Mouse (Mus musculus): ENCODE results near the gene Ssc4d. TPM values are rescaled to one million over a fixed set of nuclear protein-coding genes. Genes with fewer than 3 reads are reported as not detected.

Ssc4d gene
- polyA plus RNA-seq, 1 experiment from 2014 or later, result 2.5 TPM

DNA sequence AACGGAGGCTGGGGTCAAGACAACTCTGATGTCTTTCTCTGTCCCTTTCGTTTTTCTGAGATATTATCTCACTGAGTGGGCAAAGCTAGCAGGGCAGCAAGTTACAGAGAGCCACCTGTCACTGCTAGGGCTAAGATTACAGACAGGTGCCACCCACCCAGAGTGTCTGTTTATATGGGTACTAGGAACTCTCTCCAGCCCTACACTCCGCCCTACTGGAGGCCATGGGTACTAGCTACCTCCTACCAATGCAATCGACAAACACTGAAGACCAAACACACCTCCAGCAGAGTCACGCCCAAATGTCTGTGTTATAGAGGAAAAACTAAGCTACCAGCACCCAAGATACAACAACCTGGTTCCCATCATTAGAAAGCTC, 56.3 kb downstream of the Ssc4d start:
- DNase-seq (ENCODE audit: low spot score) (no peak), ATAC-seq (no peak)
- Histone ChIP-seq H3K27ac (ENCODE audit: low read length) (no peak overlapping the region), H3K4me1 (ENCODE audit: insufficient read depth, low read depth, low read length) (peaks cover 17% of the 10 kb centered on the region; the same call in 1 of the 2 replicates), H3K27me3 (replicated peaks; ENCODE audit: insufficient read depth, low read length) (no peaks in the 10 kb centered on the region), H3K9me3 (ENCODE audit: low read length) (no peaks in the 10 kb centered on the region), H3K4me2 (replicated peaks; ENCODE audit: low read depth, low read length) (no peak overlapping the region), H3K9ac (replicated peaks; ENCODE audit: low read depth) (no peak overlapping the region), H3K36me3 (ENCODE audit: insufficient read depth, low read length) (peaks cover 16% of the 10 kb centered on the region; the same call in 1 of the 2 replicates), H3K4me3 (ENCODE audit: low read depth, low read length) (no peak overlapping the region)
- WGBS, result 91% methylated on average over 5 of the region's 5 CpGs
- TF ChIP-seq EP300 (IDR thresholded peaks at IDR 0.05), result no peak
- TF ChIP-seq CTCF (IDR thresholded peaks at IDR 0.05), result no peak

GRCm38 (mm10) chr5:135917327-135918058, 56.8 kb downstream of the Ssc4d start:
- WGBS, result 92% methylated on average over 8 of the region's 8 CpGs
- peaks cover 12% of the 10 kb centered on the region; the same call in 1 of the 2 replicates for H3K36me3 ChIP-seq (ENCODE audit: insufficient read depth, low read length)

DNA sequence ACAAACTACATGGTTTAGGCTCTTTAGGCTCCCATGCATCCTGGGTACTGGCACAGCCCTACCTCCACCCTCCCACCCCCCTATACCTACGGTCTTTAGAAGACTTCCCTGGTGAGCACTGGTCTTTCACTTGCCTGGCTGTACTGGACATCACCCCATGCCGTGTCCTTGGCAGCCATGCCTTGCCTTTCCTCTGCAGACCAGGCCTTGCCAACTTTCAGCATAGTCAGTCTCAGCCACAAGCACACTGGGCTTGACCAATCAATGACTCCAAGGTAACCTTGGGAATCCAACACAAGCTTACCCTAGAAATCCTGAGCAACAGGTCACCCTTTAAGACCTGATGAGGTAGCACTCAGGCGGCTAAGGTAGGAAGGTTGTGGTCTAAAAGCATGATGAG, 57.7 kb downstream of the Ssc4d start:
- DNase-seq (ENCODE audit: low spot score) (no peak), ATAC-seq (no peak)
- Histone ChIP-seq H3K4me2 (replicated peaks; ENCODE audit: low read depth, low read length) (no peak overlapping the region), H3K9ac (replicated peaks; ENCODE audit: low read depth) (no peak overlapping the region), H3K36me3 (ENCODE audit: insufficient read depth, low read length) (peaks cover 5% of the 10 kb centered on the region; the same call in 1 of the 2 replicates), H3K4me3 (ENCODE audit: low read depth, low read length) (no peak overlapping the region), H3K9me3 (ENCODE audit: low read length) (no peaks in the 10 kb centered on the region), H3K4me1 (ENCODE audit: insufficient read depth, low read depth, low read length) (peaks cover 17% of the 10 kb centered on the region; the same call in 1 of the 2 replicates), H3K27ac (ENCODE audit: low read length) (peak overlapping the region; percentile 83), H3K27me3 (replicated peaks; ENCODE audit: insufficient read depth, low read length) (no peaks in the 10 kb centered on the region)
- TF ChIP-seq CTCF (IDR thresholded peaks at IDR 0.05) (no peak), EP300 (IDR thresholded peaks at IDR 0.05) (no peak)
- WGBS, result 67% methylated on average over 3 of the region's 3 CpGs

More at GRCm38 (mm10) chr5:135917327-135918058, 56.8 kb downstream of the Ssc4d start:
- H3K9ac ChIP-seq (replicated peaks; ENCODE audit: low read depth), result no peak overlapping the region
- no peaks in the 10 kb centered on the region for H3K9me3 ChIP-seq (ENCODE audit: low read length)
- no peak overlapping the region for H3K4me2 ChIP-seq (replicated peaks; ENCODE audit: low read depth, low read length)
- H3K27ac ChIP-seq (ENCODE audit: low read length), result peak overlapping the region; percentile 83
- TF ChIP-seq EP300 (IDR thresholded peaks at IDR 0.05), result no peak
- peak; percentile 58 for TF ChIP-seq CTCF (IDR thresholded peaks at IDR 0.05)
- H3K4me1 ChIP-seq (ENCODE audit: insufficient read depth, low read depth, low read length), result peaks cover 17% of the 10 kb centered on the region; the same call in 1 of the 2 replicates
- H3K4me3 ChIP-seq (ENCODE audit: low read depth, low read length), result no peak overlapping the region
- ATAC-seq (no peak), DNase-seq (ENCODE audit: low spot score) (no peak)
- H3K27me3 ChIP-seq (replicated peaks; ENCODE audit: insufficient read depth, low read length), result no peaks in the 10 kb centered on the region

DNA sequence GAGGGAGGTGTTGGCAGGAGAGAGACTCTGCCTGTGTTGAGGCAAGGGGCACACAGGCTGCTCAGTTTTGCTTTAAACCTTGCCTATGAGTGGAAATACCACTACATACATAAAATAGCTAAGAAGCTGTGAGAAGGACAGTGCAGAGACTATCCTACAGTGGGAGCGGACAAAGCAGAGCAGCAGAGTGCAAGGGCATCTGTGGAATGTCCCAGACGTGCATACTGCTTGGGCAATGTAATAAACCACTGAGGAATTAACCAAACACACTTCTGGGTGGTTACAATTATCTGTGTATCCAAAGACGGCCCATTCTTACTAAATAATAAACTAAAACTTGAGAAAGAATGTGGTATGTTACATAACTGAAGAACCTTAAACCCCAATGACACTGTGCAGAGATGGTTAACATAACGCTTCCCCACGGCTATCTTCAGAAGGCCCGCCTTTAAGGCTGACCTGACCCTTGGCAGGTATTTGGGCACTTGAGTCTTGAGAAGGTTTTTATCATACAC, 58.2 kb downstream of the Ssc4d start:
- Histone ChIP-seq H3K9me3 (ENCODE audit: low read length) (no peaks in the 10 kb centered on the region), H3K9ac (replicated peaks; ENCODE audit: low read depth) (no peak overlapping the region), H3K4me3 (ENCODE audit: low read depth, low read length) (no peak overlapping the region), H3K27me3 (replicated peaks; ENCODE audit: insufficient read depth, low read length) (no peaks in the 10 kb centered on the region), H3K4me2 (replicated peaks; ENCODE audit: low read depth, low read length) (no peak overlapping the region), H3K27ac (ENCODE audit: low read length) (peak overlapping the region; percentile 83), H3K4me1 (ENCODE audit: insufficient read depth, low read depth, low read length) (peaks cover 17% of the 10 kb centered on the region; the same call in 1 of the 2 replicates), H3K36me3 (ENCODE audit: insufficient read depth, low read length) (peaks cover 5% of the 10 kb centered on the region)
- peak; percentile 66 for DNase-seq (ENCODE audit: low spot score)
- 53% methylated on average over 6 of the region's 6 CpGs for WGBS
- TF ChIP-seq EP300 (IDR thresholded peaks at IDR 0.05) (no peak), CTCF (IDR thresholded peaks at IDR 0.05) (no peak)
- peak; percentile 62 for ATAC-seq

GRCm38 (mm10) chr5:135914156-135914555, 60.2 kb downstream of the Ssc4d start:
- peak; percentile 93 for DNase-seq (ENCODE audit: low spot score)
- WGBS, result 44% methylated on average over 6 of the region's 6 CpGs
- ATAC-seq, result peak; percentile 79
- H3K4me1 ChIP-seq (ENCODE audit: insufficient read depth, low read depth, low read length), result peaks cover 17% of the 10 kb centered on the region; the same call in 1 of the 2 replicates
- peaks cover 10% of the 10 kb centered on the region for H3K36me3 ChIP-seq (ENCODE audit: insufficient read depth, low read length)
- no peaks in the 10 kb centered on the region for H3K9me3 ChIP-seq (ENCODE audit: low read length)
- no peak overlapping the region for H3K4me2 ChIP-seq (replicated peaks; ENCODE audit: low read depth, low read length)
- H3K27me3 ChIP-seq (replicated peaks; ENCODE audit: insufficient read depth, low read length), result no peaks in the 10 kb centered on the region
- H3K4me3 ChIP-seq (ENCODE audit: low read depth, low read length), result no peak overlapping the region
- TF ChIP-seq EP300 (IDR thresholded peaks at IDR 0.05) (peak; percentile 54), CTCF (IDR thresholded peaks at IDR 0.05) (peak; percentile 48)
- H3K27ac ChIP-seq (ENCODE audit: low read length), result peak overlapping the region; percentile 75
- no peak overlapping the region for H3K9ac ChIP-seq (replicated peaks; ENCODE audit: low read depth)

GRCm38 (mm10) chr5:135913201-135913600, 61.1 kb downstream of the Ssc4d start:
- Histone ChIP-seq H3K4me3 (ENCODE audit: low read depth, low read length) (no peak overlapping the region), H3K4me1 (ENCODE audit: insufficient read depth, low read depth, low read length) (peaks cover 17% of the 10 kb centered on the region; the same call in 1 of the 2 replicates), H3K36me3 (ENCODE audit: insufficient read depth, low read length) (peaks cover 10% of the 10 kb centered on the region), H3K9ac (replicated peaks; ENCODE audit: low read depth) (no peak overlapping the region), H3K4me2 (replicated peaks; ENCODE audit: low read depth, low read length) (no peak overlapping the region), H3K27ac (ENCODE audit: low read length) (peak overlapping the region; percentile 75), H3K9me3 (ENCODE audit: low read length) (no peaks in the 10 kb centered on the region), H3K27me3 (replicated peaks; ENCODE audit: insufficient read depth, low read length) (no peaks in the 10 kb centered on the region)
- ATAC-seq, result no peak
- peak; percentile 58 for DNase-seq (ENCODE audit: low spot score)
- no peak for TF ChIP-seq EP300 (IDR thresholded peaks at IDR 0.05)
- TF ChIP-seq CTCF (IDR thresholded peaks at IDR 0.05), result no peak
- WGBS, result 49% methylated on average over 5 of the region's 5 CpGs
